ENCODE assay signal across 15 mouse cellular contexts in the genomic region with DNA sequence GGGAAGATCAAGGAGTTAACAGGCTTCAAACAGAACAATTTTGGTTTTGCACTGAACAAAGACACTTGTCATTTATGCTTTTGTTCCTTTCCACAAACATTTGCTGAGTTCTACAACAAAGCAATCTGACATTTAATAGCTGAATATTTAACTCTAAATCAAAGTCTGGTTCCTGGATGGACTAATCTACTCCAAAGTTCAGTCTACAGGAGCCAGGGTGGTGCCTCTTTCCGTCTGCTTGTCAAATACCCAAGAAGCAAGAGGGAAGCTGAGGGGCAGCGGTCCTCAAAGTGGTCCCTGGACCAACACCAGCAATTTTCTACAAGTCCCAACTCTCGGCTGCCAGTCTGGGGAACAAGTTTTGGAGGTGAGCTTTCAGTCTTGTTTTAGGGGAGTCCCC.
"Had no signal": no experiment of that assay in that cellular context is flagged by ENCODE, and none has a peak within 500 bp of the region (broad histone marks: within the 10 kb centered on the region; RNA-seq: fewer than 3 reads in every experiment).

No protein-coding gene starts in this region.

- H3K9me3 ChIP-seq: limb, embryonic 10.5 days; limb, embryonic 13.5 days; liver, embryonic 15.5 days; stomach, embryonic 15.5 days had no signal

- H3K4me2 ChIP-seq: limb, embryonic 13.5 days; liver, embryonic 11.5 days; liver, embryonic 15.5 days; midbrain, embryonic 11.5 days; stomach, embryonic 15.5 days had no signal

- H3K27me3 ChIP-seq: limb, embryonic 13.5 days; liver, embryonic 15.5 days; stomach, embryonic 15.5 days had no signal

- H3K27ac ChIP-seq: layer of hippocampus, adult 2 months; limb, embryonic 10.5 days; limb, embryonic 13.5 days; liver, embryonic 15.5 days; stomach, embryonic 15.5 days had no signal

- H3K4me3 ChIP-seq: layer of hippocampus, adult 2 months; limb, embryonic 10.5 days; limb, embryonic 13.5 days; liver, embryonic 15.5 days; stomach, embryonic 15.5 days had no signal

- H3K9ac ChIP-seq: limb, embryonic 13.5 days; liver, embryonic 15.5 days; stomach, embryonic 15.5 days had no signal

- DNase-seq: kidney, adult 18-20 months; kidney, postnatal 14 days; layer of hippocampus, adult 9-11 months; lung, adult 2 months; lung, postnatal 14 days; lung, postnatal 4 days; midbrain, embryonic 14.5 days; thymus, postnatal 25 days had no signal
